Mouse (Mus musculus): Measurements from ENCODE around the gene Ugt1a7c.
A peak's percentile ranks its signal among the peaks of the same experiment; 100 is the strongest.
"Not testable (repeated sequence)": the region's sequence is repeated elsewhere in the genome, so short reads cannot be mapped to it uniquely, and the experiment has no call there.

Gene Ugt1a7c

GRCm38 (mm10) chr1:88094941-88095492, at the start of gene Ugt1a7c:
Ugt1a7c (plus strand) TSS chr1:88095062.
- peak; percentile 39 to 61 for DNase-seq

GRCm38 (mm10) chr1:88047408-88047807, 47.5 kb upstream of the Ugt1a7c start:
- not testable (repeated sequence) for DNase-seq

- DNase-seq: no peak
Observed at GRCm38 (mm10) chr1:88055088-88055487, 39.8 kb upstream of the Ugt1a7c start, which contains the start of gene Ugt1a10. Ugt1a10 (plus strand) TSS chr1:88055388.

- DNase-seq: not testable (repeated sequence)
Observed at GRCm38 (mm10) chr1:88066472-88067102, 28.3 kb upstream of the Ugt1a7c start.

GRCm38 (mm10) chr1:88070495-88070894, 24.4 kb upstream of the Ugt1a7c start, which contains the start of gene Ugt1a9:
Ugt1a9 (plus strand) TSS chr1:88070800.
- no peak for DNase-seq

GRCm38 (mm10) chr1:88070902-88071301, 24.0 kb upstream of the Ugt1a7c start:
- DNase-seq: no peak

GRCm38 (mm10) chr1:88074471-88074870, 20.4 kb upstream of the Ugt1a7c start:
- no peak for DNase-seq

GRCm38 (mm10) chr1:88077128-88077527, 17.7 kb upstream of the Ugt1a7c start:
- DNase-seq: no peak

- DNase-seq: no peak
Observed at GRCm38 (mm10) chr1:88081670-88082069, 13.2 kb upstream of the Ugt1a7c start.

- no peak for DNase-seq
Observed at GRCm38 (mm10) chr1:88086125-88086524, 8.7 kb upstream of the Ugt1a7c start.

- DNase-seq: no peak
Observed at GRCm38 (mm10) chr1:88087513-88087912, 7.3 kb upstream of the Ugt1a7c start, which contains the start of gene Ugt1a8. Ugt1a8 (plus strand) TSS chr1:88087813.

GRCm38 (mm10) chr1:88092341-88092740, 2.5 kb upstream of the Ugt1a7c start:
- no peak for DNase-seq

- peak; percentile 34 to 59 for DNase-seq
Observed at GRCm38 (mm10) chr1:88094270-88094676, 589 bp upstream of the Ugt1a7c start.

GRCm38 (mm10) chr1:88098546-88098945, 3.7 kb downstream of the Ugt1a7c start:
- DNase-seq: not testable (repeated sequence)

- peak; percentile 16 to 37 for DNase-seq
Observed at GRCm38 (mm10) chr1:88099691-88100090, 4.8 kb downstream of the Ugt1a7c start.

- DNase-seq: not testable (repeated sequence)
Observed at GRCm38 (mm10) chr1:88103019-88103418, 8.2 kb downstream of the Ugt1a7c start, which contains the start of gene Ugt1a6b. Ugt1a6b (plus strand) TSS chr1:88103252.

- DNase-seq: not testable (repeated sequence)
Observed at GRCm38 (mm10) chr1:88103697-88104468, 9.0 kb downstream of the Ugt1a7c start.

- DNase-seq: no peak
Observed at GRCm38 (mm10) chr1:88104667-88105430, 10.0 kb downstream of the Ugt1a7c start.

- peak; percentile 66 to 71 for DNase-seq
Observed at GRCm38 (mm10) chr1:88105656-88106055, 10.8 kb downstream of the Ugt1a7c start.

- DNase-seq: peak in 1 of 2 experiments; percentile 40
Observed at GRCm38 (mm10) chr1:88109027-88109557, 14.2 kb downstream of the Ugt1a7c start.

- DNase-seq: not testable (repeated sequence)
Observed at GRCm38 (mm10) chr1:88109604-88110003, 14.7 kb downstream of the Ugt1a7c start.

GRCm38 (mm10) chr1:88112769-88113168, 17.9 kb downstream of the Ugt1a7c start:
- DNase-seq: peak in 1 of 2 experiments; percentile 59

Measured in kidney, postnatal 36 days (tissue).